Mouse (Mus musculus): ENCODE measurements around the gene Myh7.

- no peak for TF ChIP-seq POLR2A (IDR thresholded peaks at IDR 0.05; ENCODE audit: borderline replicate concordance, extremely low read depth, low read depth, low read length)
- TF ChIP-seq CTCF (IDR thresholded peaks at IDR 0.05; ENCODE audit: insufficient read depth, low read length): no peak
Observed at GRCm38 (mm10) chr14:54955481-54955880, 38.9 kb downstream of the Myh7 start.
